Mouse (Mus musculus): ENCODE measurements around the gene Rassf1.

The Rassf1 gene

DNA sequence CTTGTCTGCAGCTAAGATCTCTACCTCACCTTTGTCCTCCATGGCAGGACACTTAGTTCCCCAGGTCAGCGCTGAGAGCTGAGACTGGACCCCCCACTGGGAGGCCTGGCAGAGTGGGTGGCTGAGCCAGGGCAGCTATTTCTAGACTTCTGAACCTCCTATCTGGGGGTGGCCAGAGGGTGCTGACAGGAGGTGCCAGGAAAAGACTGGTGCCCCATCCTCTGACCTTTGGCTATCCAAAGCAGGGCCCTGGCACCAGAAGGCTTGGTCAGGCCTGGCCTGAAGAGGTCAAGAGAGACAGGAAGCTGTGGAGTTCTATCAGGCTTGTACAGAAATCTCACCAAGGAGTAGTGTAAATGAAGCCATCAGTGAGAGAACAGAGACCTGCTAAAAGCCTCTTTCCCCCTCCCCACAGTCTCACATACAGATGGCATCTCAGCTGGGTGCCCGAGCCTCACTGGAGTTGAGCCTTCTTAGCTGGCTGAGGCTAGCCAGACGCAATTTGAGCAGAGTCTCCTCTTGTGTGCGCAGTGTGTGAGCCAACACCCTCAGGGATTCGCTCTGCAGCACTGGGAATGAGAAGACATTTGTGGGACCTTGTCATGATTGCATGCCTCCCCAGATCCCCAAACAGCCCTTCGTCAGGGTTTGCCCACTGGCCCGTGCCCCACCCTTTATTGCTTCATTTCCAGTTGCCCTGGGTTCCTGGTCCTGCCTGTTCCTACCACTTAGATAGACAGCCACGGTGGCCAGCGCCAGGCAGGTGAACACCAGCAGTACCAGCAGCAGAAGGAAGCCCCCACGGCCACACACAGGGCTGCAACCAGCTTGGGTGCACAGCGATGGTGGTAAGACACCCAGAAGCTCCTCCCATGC is 42.0 kb downstream of the Rassf1 start:
- Histone ChIP-seq H3K27me3 (ENCODE audit: control insufficient read depth, insufficient read depth, low read length, poor library complexity, severe bottlenecking) (no peaks in the 10 kb centered on the region), H3K36me3 (ENCODE audit: control insufficient read depth, insufficient read depth, low read length, poor library complexity, severe bottlenecking) (peaks cover 11% of the 10 kb centered on the region)
- DNase-seq (ENCODE audit: low read depth, low spot score): no peak

DNA sequence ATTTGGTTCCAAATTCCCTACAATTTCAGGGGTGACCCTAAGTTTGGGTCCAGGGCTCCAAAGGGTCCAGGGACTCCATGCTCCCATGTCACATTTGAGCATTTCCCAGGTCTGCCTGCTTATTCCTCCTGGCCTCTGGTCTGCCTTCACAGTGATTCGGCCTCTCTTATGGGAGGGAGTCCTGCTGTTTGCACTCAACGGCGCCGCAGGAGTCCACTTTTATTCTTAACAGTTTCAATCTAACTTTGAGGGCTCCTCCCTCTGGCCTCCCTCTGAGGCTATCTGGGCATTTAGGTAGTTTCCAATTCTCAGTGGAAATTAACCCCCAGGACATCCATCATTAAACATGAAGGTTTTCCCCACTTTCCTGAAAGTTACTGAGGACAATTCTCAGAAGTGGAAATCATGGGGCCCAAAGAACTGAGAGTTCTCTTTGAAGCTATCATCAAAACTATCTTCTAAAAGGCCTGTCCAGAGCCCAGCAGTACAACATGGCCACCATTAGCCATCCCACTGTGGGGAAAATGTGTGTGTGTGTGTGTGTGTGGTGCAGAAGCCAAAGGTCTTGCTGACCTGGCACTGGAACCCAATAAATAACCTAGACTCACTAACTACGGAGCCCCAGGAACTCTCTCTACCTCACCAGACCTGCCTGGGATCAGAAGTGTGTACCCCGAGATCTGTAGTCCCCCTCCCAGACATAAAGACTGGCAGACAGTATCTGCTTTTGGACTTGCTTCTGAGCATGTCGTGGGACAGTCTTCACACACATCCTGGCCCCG is 43.1 kb downstream of the Rassf1 start:
- Histone ChIP-seq H3K27me3 (ENCODE audit: control insufficient read depth, insufficient read depth, low read length, poor library complexity, severe bottlenecking) (no peaks in the 10 kb centered on the region), H3K36me3 (ENCODE audit: control insufficient read depth, insufficient read depth, low read length, poor library complexity, severe bottlenecking) (peaks cover 11% of the 10 kb centered on the region)
- no peak for DNase-seq (ENCODE audit: low read depth, low spot score)

DNA sequence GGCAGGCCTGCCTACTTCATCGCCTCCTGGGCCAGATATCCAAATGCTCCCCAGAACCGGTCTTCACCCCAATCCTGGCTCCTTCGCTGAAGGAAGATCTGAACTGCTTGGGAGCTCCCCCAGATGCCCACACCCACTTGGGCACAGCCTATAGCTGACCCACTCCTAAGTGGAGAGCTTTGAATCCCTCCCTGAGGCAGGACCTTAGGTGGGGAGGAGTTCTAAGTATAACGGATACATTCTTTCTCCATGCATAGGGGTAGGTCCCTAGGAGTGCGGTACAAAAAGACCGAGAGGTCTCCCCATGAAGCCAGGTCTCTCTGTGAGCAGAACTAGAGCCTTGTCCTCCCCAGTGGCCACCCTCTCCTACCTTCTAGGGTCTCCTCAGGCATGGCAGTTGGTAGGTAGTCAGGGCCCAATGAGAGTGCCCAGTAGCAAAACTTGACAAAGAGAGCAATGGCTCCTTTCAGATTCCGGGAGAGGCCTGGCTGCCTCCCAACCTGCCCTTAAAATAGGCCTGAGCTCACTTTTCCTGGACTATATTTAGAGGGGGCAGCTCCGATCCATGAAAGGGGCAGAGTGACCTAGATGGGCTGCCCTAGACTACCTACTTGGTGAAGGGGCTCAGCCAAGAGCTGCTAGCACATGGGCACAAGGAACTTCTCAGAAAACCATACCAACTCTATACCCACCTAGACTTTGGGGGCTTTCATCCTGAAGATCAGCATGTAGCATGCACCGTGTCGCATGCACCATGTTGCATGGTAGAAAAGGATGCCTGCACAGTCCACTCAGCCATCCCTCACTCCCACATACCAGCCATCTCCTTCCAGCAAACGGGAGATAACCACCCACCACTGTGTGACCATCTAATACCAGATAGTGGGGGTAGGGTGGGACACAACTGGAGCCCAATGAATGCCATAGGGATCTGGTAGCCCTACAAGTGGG is 45.5 kb downstream of the Rassf1 start:
- Histone ChIP-seq H3K36me3 (ENCODE audit: control insufficient read depth, insufficient read depth, low read length, poor library complexity, severe bottlenecking) (peaks cover 3% of the 10 kb centered on the region), H3K27me3 (ENCODE audit: control insufficient read depth, insufficient read depth, low read length, poor library complexity, severe bottlenecking) (no peaks in the 10 kb centered on the region)
- no peak for DNase-seq (ENCODE audit: low read depth, low spot score)

DNA sequence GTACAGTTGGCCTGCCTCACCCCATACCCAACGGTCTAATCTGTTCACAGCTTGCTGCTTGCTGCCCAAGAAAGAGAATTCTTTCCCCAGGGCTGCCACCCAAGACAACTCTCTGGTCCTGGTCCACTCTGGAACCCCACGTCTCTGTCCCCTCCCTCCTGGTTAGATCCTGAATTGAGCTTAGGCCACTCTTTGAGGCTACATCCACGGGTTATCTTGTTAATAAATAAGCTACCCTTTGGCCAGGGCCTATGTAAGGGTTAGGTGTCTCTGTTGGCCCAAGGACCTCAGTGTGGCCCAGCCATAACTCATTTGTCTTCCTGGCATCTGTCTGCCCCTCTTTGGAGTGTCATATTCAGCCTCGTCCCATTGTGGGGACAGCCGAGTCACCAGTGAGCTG is 47.0 kb downstream of the Rassf1 start:
- Histone ChIP-seq H3K27me3 (ENCODE audit: control insufficient read depth, insufficient read depth, low read length, poor library complexity, severe bottlenecking) (no peaks in the 10 kb centered on the region), H3K36me3 (ENCODE audit: control insufficient read depth, insufficient read depth, low read length, poor library complexity, severe bottlenecking) (peaks cover 3% of the 10 kb centered on the region; the same call in 1 of the 2 replicates)
- DNase-seq (ENCODE audit: low read depth, low spot score): no peak

DNA sequence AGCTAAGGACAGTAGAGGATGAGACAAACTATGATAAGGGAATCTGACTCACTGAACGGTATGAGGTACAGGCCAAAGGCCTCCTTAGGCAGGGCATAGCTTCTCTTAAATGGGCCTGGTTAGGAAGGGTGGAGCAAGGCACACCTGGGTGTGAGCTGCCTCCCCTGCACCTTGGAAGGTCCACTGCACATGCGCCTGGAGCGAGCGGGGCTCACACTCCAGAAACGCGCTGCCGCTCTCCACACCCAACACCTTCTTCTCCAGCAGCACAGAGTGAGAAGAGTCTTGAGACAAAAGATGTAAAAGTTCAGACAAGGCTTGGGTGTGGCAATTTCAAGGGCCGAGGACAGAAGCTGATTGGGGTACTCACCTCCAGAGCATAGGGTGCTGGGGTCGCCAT is 48.1 kb downstream of the Rassf1 start:
- Histone ChIP-seq H3K36me3 (ENCODE audit: control insufficient read depth, insufficient read depth, low read length, poor library complexity, severe bottlenecking) (no peaks in the 10 kb centered on the region), H3K27me3 (ENCODE audit: control insufficient read depth, insufficient read depth, low read length, poor library complexity, severe bottlenecking) (no peaks in the 10 kb centered on the region)
- no peak for DNase-seq (ENCODE audit: low read depth, low spot score)

DNA sequence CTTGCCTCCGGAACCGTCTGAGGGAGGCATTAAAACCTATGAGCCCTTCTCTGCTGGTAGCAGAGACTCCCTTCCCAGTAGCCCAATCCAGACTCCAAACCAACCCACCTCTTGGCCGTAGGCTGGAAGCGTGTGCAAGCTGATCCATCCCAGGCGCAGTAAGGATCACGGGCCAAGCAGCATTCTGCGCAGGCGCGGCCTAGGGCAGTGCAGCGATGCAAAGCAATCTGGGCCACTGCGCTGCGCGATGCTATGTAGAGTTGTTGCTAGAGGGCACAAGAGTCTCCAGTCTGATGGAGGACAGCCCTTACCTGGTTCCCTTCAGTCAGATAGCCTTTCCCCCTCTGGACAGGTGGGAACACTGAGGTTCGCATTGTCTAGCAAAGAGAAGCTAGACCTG is 48.5 kb downstream of the Rassf1 start:
- no peak for DNase-seq (ENCODE audit: low read depth, low spot score)
- Histone ChIP-seq H3K36me3 (ENCODE audit: control insufficient read depth, insufficient read depth, low read length, poor library complexity, severe bottlenecking) (no peaks in the 10 kb centered on the region), H3K27me3 (ENCODE audit: control insufficient read depth, insufficient read depth, low read length, poor library complexity, severe bottlenecking) (no peaks in the 10 kb centered on the region)

DNA sequence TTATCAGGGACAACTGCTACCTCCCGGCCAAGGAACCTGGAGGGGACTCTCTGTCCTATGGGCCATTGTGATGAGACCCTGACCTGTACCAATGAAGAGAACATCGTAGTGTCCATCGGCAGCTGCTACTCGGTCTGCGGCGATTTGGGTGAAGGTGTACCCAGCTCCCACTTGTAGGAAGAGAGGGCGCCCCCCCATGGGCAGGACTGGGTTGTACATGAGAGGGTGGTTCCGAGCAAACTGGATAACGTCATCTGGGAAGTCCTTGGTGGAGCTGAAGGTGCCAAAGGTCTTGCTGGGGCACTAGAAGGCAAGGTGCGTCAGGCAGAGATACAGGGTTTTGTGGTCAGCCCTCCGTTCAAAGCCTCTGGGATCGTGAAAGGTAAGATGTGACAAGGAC is 49.4 kb downstream of the Rassf1 start:
- no peaks in the 10 kb centered on the region for H3K36me3 ChIP-seq (ENCODE audit: control insufficient read depth, insufficient read depth, low read length, poor library complexity, severe bottlenecking)
- no peaks in the 10 kb centered on the region for H3K27me3 ChIP-seq (ENCODE audit: control insufficient read depth, insufficient read depth, low read length, poor library complexity, severe bottlenecking)
- no peak for DNase-seq (ENCODE audit: low read depth, low spot score)

DNA sequence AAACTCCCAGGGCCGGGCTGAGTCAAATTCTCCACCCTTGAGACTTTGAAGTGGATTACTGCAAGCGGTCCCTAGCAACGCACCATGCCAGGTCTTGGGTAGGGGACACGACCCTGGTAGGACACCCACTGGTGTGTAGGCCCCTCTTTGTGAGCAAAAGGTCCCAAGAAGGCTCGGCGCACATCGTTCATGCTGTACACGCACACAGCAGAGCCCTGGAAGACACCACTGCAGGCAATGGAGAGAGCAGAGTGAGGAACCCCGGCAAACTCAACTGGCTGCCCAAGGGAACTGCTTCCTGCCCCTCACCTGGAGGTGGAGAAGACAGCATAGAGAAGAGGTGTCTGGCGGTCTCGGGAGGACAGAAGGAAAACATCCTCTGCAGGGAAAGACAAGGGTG is 49.9 kb downstream of the Rassf1 start:
- Histone ChIP-seq H3K36me3 (ENCODE audit: control insufficient read depth, insufficient read depth, low read length, poor library complexity, severe bottlenecking) (no peaks in the 10 kb centered on the region), H3K27me3 (ENCODE audit: control insufficient read depth, insufficient read depth, low read length, poor library complexity, severe bottlenecking) (no peaks in the 10 kb centered on the region)
- no peak for DNase-seq (ENCODE audit: low read depth, low spot score)

DNA sequence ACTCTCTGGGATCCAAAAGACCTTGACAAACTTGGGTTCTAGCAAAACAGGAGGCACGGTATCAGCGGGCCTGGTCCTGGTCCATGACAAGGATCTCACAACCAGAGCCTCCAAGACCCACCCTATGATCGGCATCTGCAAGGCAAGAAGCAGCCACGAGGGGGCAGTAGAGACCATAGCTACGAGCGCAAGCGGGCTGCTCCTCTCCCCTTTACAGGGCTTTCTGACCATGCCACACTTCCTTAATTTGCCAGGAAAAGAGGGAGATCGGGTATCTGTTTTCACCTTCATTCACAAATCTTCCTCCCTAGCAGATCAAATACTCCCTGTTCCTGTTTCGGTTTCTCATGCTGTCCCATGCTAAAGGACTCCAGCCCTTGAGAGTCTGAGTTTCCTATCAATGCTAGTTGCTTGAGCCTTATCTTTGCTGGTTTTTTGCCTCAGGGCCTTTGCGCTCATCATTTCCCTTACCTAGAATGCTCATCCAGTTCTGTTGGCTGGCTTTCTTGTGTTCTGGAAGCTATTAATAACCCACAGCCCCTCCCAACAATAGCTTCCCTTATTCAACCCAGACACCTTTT is 50.8 kb downstream of the Rassf1 start:
- Histone ChIP-seq H3K36me3 (ENCODE audit: control insufficient read depth, insufficient read depth, low read length, poor library complexity, severe bottlenecking) (no peaks in the 10 kb centered on the region), H3K27me3 (ENCODE audit: control insufficient read depth, insufficient read depth, low read length, poor library complexity, severe bottlenecking) (no peaks in the 10 kb centered on the region)
- peak; percentile 93 for DNase-seq (ENCODE audit: low read depth, low spot score)

DNA sequence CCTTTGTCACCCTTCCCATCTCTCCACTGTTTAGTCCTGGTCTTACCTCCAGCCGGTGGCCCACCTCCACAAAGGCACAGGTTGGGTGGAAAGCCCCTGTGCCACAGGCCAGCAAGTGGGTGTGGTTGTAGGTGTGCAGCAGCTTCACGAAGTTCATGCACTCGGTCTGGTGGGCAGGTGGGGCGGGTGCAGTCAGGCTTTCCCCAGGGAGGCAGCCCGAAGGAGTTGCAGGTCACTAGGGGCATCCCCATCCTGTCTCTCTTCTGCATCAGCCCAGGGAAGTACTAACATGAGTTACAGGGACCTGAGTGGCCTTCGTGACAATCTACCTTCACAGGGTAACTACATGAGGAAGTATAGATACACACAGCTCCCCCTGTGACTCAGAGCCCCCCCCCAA is 51.9 kb downstream of the Rassf1 start:
- peak; percentile 85 for DNase-seq (ENCODE audit: low read depth, low spot score)
- Histone ChIP-seq H3K36me3 (ENCODE audit: control insufficient read depth, insufficient read depth, low read length, poor library complexity, severe bottlenecking) (no peaks in the 10 kb centered on the region), H3K27me3 (ENCODE audit: control insufficient read depth, insufficient read depth, low read length, poor library complexity, severe bottlenecking) (no peaks in the 10 kb centered on the region)

DNA sequence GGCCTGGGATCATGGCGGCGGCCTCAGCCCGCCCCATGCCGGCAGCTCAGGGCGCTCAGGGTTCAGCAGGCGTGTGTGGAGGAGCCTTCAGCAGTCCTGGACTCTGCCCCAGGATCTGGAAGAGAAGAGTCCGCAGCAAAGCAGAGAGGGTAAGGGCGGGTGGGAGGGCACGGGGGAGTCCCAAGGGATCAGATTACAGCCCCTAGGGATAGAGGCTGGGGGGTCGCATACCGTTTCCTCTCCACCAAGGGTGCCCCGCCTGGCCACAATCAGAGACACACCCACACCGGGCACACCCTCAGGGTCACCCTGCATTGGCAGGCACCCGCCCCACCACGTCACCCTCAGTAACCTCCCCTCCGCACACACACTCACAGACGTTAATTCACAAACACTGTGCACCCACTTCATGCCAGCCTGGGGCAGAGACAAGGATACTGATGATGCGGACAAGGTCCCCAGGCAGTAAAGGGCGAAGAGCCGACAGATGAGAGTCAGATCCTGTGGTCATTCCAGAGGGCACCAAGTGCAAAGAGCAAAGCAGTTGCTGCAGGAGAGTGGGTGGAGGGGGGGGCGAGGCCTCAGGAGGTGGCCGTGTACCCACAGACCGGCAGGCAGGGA is 53.8 kb downstream of the Rassf1 start:
- Histone ChIP-seq H3K27me3 (ENCODE audit: control insufficient read depth, insufficient read depth, low read length, poor library complexity, severe bottlenecking) (no peaks in the 10 kb centered on the region), H3K36me3 (ENCODE audit: control insufficient read depth, insufficient read depth, low read length, poor library complexity, severe bottlenecking) (no peaks in the 10 kb centered on the region)
- DNase-seq (ENCODE audit: low read depth, low spot score): no peak

DNA sequence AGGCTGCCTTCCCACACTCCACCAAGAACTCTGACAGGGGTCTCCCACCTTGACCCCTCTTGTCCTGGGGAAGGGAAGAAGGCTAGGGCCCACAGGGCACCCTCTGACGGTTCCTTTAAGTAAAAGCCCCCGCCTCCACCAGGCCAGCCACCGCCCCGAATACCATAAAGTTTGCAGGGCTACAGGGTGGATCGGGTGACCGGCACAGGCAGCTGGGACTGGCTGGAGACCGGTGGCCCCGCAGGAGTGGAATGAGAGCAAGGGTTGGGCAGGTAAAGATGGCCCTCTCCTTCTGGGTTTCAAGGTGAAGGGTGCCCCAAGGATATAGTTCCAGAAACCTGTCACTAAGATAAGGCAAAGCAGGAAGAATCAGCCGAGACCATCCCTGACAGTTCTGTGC is 55.2 kb downstream of the Rassf1 start:
- Histone ChIP-seq H3K27me3 (ENCODE audit: control insufficient read depth, insufficient read depth, low read length, poor library complexity, severe bottlenecking) (no peaks in the 10 kb centered on the region), H3K36me3 (ENCODE audit: control insufficient read depth, insufficient read depth, low read length, poor library complexity, severe bottlenecking) (no peaks in the 10 kb centered on the region)
- no peak for DNase-seq (ENCODE audit: low read depth, low spot score)

DNA sequence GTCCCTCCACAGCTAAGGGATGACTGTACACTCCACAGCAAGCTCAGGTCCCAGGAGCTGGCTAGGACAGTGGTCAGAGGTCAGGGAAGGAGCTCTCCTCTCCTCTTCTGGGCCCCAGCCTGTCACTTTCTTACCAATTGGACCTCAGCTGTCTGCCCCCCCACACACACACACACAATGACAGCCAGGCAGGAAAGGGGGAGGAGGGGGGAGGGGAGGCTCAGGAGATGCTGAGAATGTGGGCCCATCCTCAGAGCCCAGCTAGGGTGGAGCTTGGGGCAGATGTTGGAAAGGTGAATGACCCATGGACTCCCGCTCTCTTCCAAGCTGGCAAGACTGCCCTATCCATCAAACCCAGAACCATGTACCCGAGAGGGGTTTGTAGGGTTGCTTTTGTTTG is 55.7 kb downstream of the Rassf1 start:
- H3K27me3 ChIP-seq (ENCODE audit: control insufficient read depth, insufficient read depth, low read length, poor library complexity, severe bottlenecking): no peaks in the 10 kb centered on the region
- no peaks in the 10 kb centered on the region for H3K36me3 ChIP-seq (ENCODE audit: control insufficient read depth, insufficient read depth, low read length, poor library complexity, severe bottlenecking)
- no peak for DNase-seq (ENCODE audit: low read depth, low spot score)

DNA sequence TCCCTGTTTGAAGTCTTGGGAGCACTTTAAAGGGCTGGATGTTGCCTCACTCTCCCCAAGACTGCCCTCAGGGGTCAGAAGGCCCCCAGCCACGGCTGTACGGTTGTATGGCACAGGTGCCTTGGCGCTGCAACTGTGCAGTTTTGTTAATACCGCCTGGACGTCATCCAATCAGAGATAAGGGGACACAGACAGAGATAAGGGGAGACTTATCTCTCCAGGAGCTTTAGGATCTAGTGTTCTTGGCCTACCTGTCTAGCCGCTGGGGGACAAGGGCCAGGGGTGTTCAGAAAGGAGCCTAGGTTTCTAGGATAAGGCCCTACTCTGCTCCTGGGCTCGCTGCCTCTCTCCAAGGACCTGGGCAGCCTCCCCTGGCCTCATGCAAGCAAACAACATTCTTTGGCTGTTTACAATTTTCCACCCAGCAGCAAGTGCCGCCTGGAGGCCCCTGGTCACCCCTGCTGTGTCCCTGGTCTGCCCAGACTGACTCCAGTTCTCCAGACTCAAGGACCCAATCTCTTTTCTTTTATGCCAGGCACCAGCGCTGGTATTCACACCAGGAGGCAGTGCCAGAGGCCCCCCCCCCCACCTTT is 56.4 kb downstream of the Rassf1 start:
- no peaks in the 10 kb centered on the region for H3K36me3 ChIP-seq (ENCODE audit: control insufficient read depth, insufficient read depth, low read length, poor library complexity, severe bottlenecking)
- H3K27me3 ChIP-seq (ENCODE audit: control insufficient read depth, insufficient read depth, low read length, poor library complexity, severe bottlenecking): no peaks in the 10 kb centered on the region
- no peak for DNase-seq (ENCODE audit: low read depth, low spot score)

Measured in splenic B cell, adult 2 months (primary cell).